Mouse (Mus musculus) lung, postnatal 4 days (tissue): ENCODE measurements around the gene Nes.

Source experiments
- DNase-seq, 2 experiments: peaks; one replicate each; pipeline ENCODE4 v3.0.0; 2021

Nes gene

DNA sequence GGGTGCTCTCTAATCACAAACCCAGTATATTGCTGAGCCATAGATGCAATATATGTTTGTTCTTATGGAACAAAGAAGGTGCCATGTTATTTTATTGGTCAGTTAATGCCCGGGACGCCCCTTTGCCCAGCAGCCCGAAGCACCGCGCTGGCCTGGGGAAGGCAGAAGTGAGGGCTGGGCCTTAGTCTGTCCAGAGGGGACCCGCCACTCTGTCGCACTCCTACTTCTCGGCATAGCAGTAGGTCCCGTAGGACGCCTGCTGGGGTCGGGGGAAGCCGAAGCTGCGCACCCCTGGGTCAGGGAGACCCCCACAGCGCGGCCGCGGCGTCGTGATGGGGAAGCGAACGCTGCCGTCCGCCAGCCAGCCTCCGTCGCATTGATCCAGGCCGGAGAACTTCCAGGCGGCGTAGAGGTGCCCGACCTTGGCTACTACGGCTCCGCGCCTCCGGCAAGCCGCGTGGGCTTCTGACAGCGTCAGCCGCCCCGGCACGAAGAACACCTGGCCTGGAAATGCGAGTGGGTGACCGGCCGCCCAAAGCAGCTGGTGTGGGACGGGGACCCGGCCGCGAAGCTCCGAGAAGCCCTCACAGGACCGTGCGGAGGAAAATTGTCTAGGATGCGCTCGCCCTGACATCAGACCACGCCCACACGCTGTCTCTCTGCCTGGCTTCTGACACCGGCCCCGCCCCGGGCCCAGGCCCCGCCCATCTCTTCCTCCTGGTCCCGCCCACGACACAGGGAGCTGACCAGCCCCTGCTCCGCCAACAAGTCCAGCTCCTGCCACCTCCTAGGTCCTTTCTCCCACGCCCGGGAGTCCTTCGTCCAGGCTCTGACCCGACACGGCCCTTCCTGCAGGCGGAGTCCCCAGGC, 51.7 kb downstream of the Nes start:
- DNase-seq: peak; percentile 92 to 93

DNA sequence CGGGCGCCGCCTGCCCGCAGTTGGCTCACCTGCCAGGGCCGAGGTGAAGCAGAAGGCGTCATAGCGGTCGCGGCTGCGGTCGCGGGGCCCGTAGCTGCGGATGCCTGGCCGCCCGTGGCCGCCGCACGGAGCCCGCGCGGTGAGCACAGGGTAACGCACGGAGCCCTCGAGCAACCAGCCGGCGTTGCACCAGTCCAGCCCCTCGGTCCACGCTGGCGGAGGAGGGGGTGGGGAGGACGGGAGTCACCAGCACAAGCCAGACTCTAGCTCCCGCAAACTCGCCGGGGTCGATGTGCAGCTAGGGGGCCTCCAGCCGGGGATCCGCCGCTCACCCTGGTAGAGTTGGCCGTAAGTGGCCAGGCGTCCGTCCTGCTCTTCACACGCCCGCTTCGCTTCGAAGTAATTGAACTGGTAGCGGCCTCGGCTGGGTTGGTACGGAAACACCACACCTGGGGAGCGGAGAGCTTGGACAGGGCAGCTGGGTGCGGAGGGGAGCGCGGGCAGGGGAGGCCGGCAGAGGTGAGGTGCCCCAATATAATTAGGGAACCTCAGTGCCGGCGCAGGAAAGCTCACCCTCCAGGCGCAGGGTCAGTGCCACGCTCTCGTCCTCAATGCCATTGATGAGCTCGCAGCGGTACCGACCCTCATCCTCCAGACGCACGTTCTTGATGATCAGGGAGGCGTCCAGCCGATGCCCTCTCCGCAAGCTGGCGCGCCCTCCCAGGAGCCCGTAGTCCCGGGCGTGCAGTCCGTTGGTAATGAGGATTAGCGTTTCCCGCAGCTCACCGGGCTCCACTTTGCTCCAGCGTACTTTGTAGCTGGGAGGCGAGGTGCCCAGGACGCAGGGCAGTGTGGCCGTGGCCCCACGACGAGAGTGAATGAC, 52.6 kb downstream of the Nes start:
- no peak for DNase-seq

DNA sequence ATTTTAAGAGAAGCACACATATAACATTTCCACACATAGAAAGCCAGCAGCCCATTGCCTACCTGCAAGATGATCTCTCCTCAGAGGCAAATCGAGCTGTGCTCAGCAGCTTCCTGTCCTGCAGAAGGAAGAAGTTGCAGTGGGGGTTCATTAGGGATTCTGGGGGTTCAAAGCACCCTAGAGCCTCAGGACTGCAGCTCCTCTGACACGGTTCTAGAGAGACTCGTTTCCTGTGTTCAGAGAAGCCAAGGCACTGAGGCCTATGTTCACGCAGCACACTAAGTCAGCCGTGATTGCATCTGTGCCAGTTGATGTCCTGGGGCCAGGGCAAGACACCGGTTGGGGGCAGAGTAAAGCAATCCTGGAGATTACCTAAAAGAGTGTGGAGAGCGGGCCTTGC, 55.9 kb downstream of the Nes start:
- DNase-seq: no peak

DNA sequence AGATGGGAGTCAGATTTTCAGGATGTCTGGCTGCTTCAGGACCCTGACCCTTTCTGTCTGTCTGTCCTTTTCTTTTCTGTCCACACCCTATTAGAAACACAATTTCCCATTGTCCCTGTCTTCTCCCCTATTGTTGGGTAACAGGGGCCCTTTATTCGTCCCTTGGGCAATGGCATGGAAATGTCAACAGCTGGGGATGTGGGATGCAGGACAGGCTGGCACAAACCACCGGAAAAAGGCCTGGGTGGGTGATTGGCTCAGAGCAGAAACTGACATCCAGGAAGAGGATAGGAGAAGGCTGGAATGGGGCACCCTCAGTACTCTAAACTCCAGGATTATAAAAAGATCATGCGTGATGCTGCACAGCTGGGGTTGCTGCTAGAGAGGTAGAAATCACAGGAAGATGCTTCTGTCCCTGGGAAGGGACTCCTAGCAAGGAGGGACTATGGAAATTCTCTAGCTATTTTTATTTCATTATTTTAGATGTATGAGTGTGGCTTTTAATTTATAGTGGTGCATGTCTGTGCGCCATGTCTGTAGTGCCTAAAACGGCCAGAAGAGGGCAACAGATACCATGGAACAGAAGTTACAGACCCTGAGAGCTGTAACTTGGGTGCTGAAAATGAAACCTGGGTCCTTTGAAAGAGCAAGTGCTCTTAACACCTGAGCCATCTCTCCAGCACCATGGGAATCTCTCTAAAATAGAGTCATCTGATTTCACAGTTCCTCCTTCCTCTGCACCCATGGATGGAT, 56.7 kb downstream of the Nes start, which contains the start of gene Hapln2:
TSS of gene Hapln2 (minus strand) at position 150 of the 753 bp plus-strand sequence.
- no peak for DNase-seq
